Mouse (Mus musculus) C2C12 (cell line): ENCODE results near the gene Ccnb2.

Experiments
- CEBPB ChIP-seq: IDR thresholded peaks from one replicate; pipeline ENCODE4 v1.6.1; 2011; ENCODE audit warnings: low read depth, mild to moderate bottlenecking, control low read depth, moderate library complexity
- CTCF ChIP-seq: IDR thresholded peaks from one replicate; pipeline ENCODE4 v1.5.1; 2011; ENCODE audit not compliant: control insufficient read depth, insufficient read depth, insufficient read length

- TF ChIP-seq CTCF = no peak
- TF ChIP-seq CEBPB = no peak
Observed at GRCm38 (mm10) chr9:70421257-70422056, at the start of gene Ccnb2.
